Mouse (Mus musculus) cortical plate, adult 2 months (tissue): ENCODE data around the gene Tacc3. TPM values are rescaled to one million over a fixed set of nuclear protein-coding genes. Genes with fewer than 3 reads are reported as not detected.

Experiments used
- H3K27ac ChIP-seq: fragments of 200-500 bp; 2 replicates; pipeline ENCODE4 v1.5.1; 2012; ENCODE audit warnings: low read length, control low read depth, inconsistent platforms; ENCODE audit not compliant: insufficient read depth
- H3K4me1 ChIP-seq: fragments of 200-500 bp; 2 replicates; pipeline ENCODE4 v1.6.1; 2011; ENCODE audit warnings: low read length; ENCODE audit not compliant: control insufficient read depth, insufficient read depth
- H3K4me3 ChIP-seq: fragments of 200-500 bp; 2 replicates; pipeline ENCODE4 v1.5.1; 2011; ENCODE audit warnings: mild to moderate bottlenecking, low read length, control low read depth; ENCODE audit not compliant: insufficient read depth
- CTCF ChIP-seq: fragments of 200-500 bp; IDR thresholded peaks from 2 replicates; pipeline ENCODE4 v1.5.1; 2011; ENCODE audit warnings: mild to moderate bottlenecking, control low read depth, low read length; ENCODE audit not compliant: insufficient read depth; ENCODE audit errors: extremely low read depth
- POLR2A ChIP-seq: fragments of 200-500 bp; IDR thresholded peaks from 2 replicates; pipeline ENCODE4 v1.6.1; 2011; ENCODE audit warnings: mild to moderate bottlenecking, low read length, control low read depth; ENCODE audit not compliant: insufficient read depth; ENCODE audit errors: extremely low read depth
- polyA plus RNA-seq: library from polyadenylated mRNA; depleted of rRNA; stranded (reverse); fragments of >200 nt; gene quantifications from 2 replicates; pipeline ENCODE4 v1.2.3, GENCODE M21; 2012; rRNA removed

Gene Tacc3
- polyA plus RNA-seq, 1 experiment = 9.3 TPM

DNA sequence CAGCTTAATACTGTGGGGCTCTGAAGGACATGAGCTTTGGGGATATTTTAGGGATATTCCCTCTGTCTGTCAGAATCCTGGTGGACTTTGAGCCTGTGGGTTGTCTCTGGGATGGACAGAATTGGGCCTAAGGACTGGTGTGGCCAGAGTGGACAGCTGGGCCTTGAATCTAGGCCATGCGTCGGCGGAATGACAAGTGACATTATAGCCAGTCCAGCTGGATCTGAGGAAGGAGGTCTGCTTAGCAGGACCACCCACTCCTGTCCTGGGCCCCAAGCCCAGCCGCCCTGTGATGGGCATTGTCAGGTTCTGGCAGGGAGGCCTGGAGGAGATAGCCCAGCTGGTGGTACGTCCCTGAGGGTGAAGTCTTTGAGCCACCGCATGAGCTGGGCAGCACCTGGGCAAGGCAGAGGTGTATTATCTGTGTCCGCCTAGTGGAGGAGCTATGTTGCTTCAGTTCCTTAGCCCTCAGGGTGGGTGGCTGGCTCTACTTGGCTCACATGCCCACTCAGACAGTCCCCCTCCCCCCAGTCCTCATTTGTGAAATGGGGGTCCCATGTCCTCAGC, 68.2 kb downstream of the Tacc3 start:
- TF ChIP-seq CTCF (no peak), POLR2A (no peak)
- peak overlapping the region; percentile 49; the same call in 1 of the 2 replicates for H3K27ac ChIP-seq
- no peak overlapping the region for H3K4me3 ChIP-seq
- H3K4me1 ChIP-seq = no peaks in the 10 kb centered on the region

DNA sequence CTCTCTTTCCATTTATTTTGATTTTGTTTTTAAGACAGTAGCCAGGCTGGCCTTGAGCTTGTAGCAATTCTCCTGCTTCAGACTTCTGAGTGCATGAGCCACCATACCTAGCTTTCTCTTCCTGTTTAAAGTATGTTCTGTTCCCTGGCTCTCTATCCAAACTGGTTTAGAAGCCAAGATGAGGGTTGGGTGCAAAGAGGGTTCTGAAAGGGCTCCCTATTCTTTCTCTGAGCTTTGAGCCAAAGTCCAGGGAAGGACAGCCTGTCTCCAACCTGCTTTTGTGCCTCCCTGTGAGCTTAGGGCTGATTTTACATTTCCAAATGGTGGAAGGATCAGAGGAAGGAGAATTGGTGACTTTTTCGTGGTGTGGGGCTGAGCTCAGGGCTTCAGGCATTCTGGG, 69.0 kb downstream of the Tacc3 start:
- Histone ChIP-seq H3K4me1 (no peaks in the 10 kb centered on the region), H3K4me3 (no peak overlapping the region), H3K27ac (no peak overlapping the region)
- TF ChIP-seq CTCF (no peak), POLR2A (no peak)

Other genes with a start within 250 kb of the Tacc3 start
- not detected in 2 replicates for gene Nkx1-1, start 224.2 kb upstream of the Tacc3 start, polyA plus RNA-seq
- 17.2 and 19.1 TPM in 2 replicates for gene Fam53a, start 28.5 kb upstream of the Tacc3 start, polyA plus RNA-seq
- 0.73 and 1.0 TPM in 2 replicates for gene Gm9903, start 28.2 kb upstream of the Tacc3 start, polyA plus RNA-seq
- gene Slbp, start 5.6 kb upstream of the Tacc3 start, polyA plus RNA-seq = 27.6 and 28.4 TPM in 2 replicates
- 37.1 and 37.7 TPM in 2 replicates for gene Tmem129, start 288 bp downstream of the Tacc3 start, polyA plus RNA-seq
- gene Fgfr3, start 63.5 kb downstream of the Tacc3 start, polyA plus RNA-seq = 150 and 169 TPM in 2 replicates
- 57.5 and 58.1 TPM in 2 replicates for gene Letm1, start 124.7 kb downstream of the Tacc3 start, polyA plus RNA-seq
- gene Nsd2, start 162.6 kb downstream of the Tacc3 start, polyA plus RNA-seq = 42.7 and 44.2 TPM in 2 replicates